Mouse (Mus musculus) kidney, postnatal 10 days (tissue): ENCODE measurements at regions not wholly inside any gene's neighbourhood (a gene's known extent, or its start where the extent isn't known, plus 50 kb on each side); places are given as distances from the start of the nearest gene placed in this dataset.

ENCODE experiments used
- DNase-seq: peaks from one replicate; pipeline ENCODE4 v3.0.0; 2021; ENCODE audit warnings: mixed read lengths

- DNase-seq = peak; percentile 14
Measured at GRCm38 (mm10) chr1:33271437-33272145, 398.0 kb downstream of the Prim2 start.

GRCm38 (mm10) chr1:33269162-33269561 is 400.4 kb downstream of the Prim2 start:
- DNase-seq = no peak

GRCm38 (mm10) chr1:33265731-33266415 is 403.7 kb downstream of the Prim2 start:
- DNase-seq = no peak

GRCm38 (mm10) chr1:33249474-33249873 is 420.1 kb downstream of the Prim2 start:
- DNase-seq = no peak

GRCm38 (mm10) chr1:33247076-33247475 is 422.5 kb downstream of the Prim2 start:
- DNase-seq = no peak

GRCm38 (mm10) chr1:33245186-33245585 is 424.4 kb downstream of the Prim2 start:
- DNase-seq = no peak

- DNase-seq = peak; percentile 35
Measured at GRCm38 (mm10) chr1:33244691-33245090, 424.9 kb downstream of the Prim2 start.

GRCm38 (mm10) chr1:33222997-33223396 is 446.6 kb downstream of the Prim2 start:
- DNase-seq = no peak

GRCm38 (mm10) chr1:33214815-33215214 is 454.8 kb downstream of the Prim2 start:
- DNase-seq = no peak

- DNase-seq = no peak
Measured at GRCm38 (mm10) chr1:33214394-33214793, 455.2 kb downstream of the Prim2 start.

GRCm38 (mm10) chr1:33201571-33202189 is 467.9 kb downstream of the Prim2 start:
- no peak for DNase-seq

GRCm38 (mm10) chr1:33195114-33195513 is 474.5 kb downstream of the Prim2 start:
- no peak for DNase-seq

- DNase-seq = no peak
Measured at GRCm38 (mm10) chr1:33174646-33175435, 494.8 kb downstream of the Prim2 start.

- no peak for DNase-seq
Measured at GRCm38 (mm10) chr1:33136991-33137390, 532.6 kb downstream of the Prim2 start.

GRCm38 (mm10) chr1:33130351-33130750 is 539.2 kb downstream of the Prim2 start:
- no peak for DNase-seq

GRCm38 (mm10) chr1:33125062-33125461 is 544.5 kb downstream of the Prim2 start:
- DNase-seq = no peak

GRCm38 (mm10) chr1:33106286-33106685 is 559.2 kb upstream of the Gm5415 start:
- no peak for DNase-seq

- DNase-seq = no peak
Measured at GRCm38 (mm10) chr1:33104296-33104695, 557.2 kb upstream of the Gm5415 start.

GRCm38 (mm10) chr1:33098062-33098461 is 551.0 kb upstream of the Gm5415 start:
- DNase-seq = no peak

- DNase-seq = no peak
Measured at GRCm38 (mm10) chr1:33096851-33097250, 549.8 kb upstream of the Gm5415 start.

GRCm38 (mm10) chr1:33074551-33074950 is 527.5 kb upstream of the Gm5415 start:
- DNase-seq = no peak

- DNase-seq = no peak
Measured at GRCm38 (mm10) chr1:33058010-33058409, 510.9 kb upstream of the Gm5415 start.

GRCm38 (mm10) chr1:33044388-33044787 is 497.3 kb upstream of the Gm5415 start:
- no peak for DNase-seq
